Mouse (Mus musculus): ENCODE results near the gene Tsc22d4.

DNA sequence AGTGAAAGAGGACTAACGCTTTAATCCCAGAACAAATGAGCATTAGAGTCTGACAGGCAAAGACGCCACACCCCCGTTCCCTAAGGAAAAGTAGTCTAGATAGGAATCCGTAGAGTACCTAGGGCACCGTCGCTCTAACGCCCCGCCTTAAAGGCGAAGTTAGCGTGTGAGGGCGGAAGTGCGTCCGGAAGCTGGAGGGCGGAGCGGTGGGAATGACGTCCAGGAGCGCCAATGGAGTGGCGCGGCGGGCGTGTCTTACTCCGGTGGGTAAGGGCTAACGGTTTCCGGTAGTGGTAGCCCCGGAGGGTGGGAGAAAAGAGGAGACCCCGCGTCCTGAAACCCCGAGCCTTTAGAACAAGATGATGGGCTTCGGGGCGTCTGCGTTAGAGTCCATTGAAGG is 33.1 kb downstream of the Tsc22d4 start, which contains the start of gene Ppp1r35:
- peak; percentile 61 for TF ChIP-seq POLR2A (IDR thresholded peaks at IDR 0.05; ENCODE audit: insufficient read length, low read depth)
- TF ChIP-seq E2F4 (IDR thresholded peaks at IDR 0.05; ENCODE audit: insufficient read depth) = no peak
- no peak for TF ChIP-seq USF1 (IDR thresholded peaks at IDR 0.05; ENCODE audit: low read depth)
- TF ChIP-seq POLR2AphosphoS2 (IDR thresholded peaks at IDR 0.05; ENCODE audit: insufficient read length, low read depth) = peak; percentile 75
- no peak for TF ChIP-seq REST (IDR thresholded peaks at IDR 0.05; ENCODE audit: insufficient read depth, insufficient read length)

Data from myocyte (in vitro differentiated cells).